Mouse (Mus musculus) C2C12 (cell line): ENCODE measurements at regions not wholly inside any gene's neighbourhood (a gene's known extent, or its start where the extent isn't known, plus 50 kb on each side); places are given as distances from the start of the nearest gene placed in this dataset.

ENCODE experiments used
- H3K27me3 ChIP-seq: one replicate; pipeline ENCODE4 v1.6.1; 2011; ENCODE audit not compliant: control insufficient read depth, insufficient read depth, insufficient read length
- H3K36me3 ChIP-seq: one replicate; pipeline ENCODE4 v1.6.1; 2011; ENCODE audit not compliant: control insufficient read depth, insufficient read depth
- H3K4me3 ChIP-seq: one replicate; pipeline ENCODE4 v1.5.1; 2011; ENCODE audit warnings: mild to moderate bottlenecking, control low read depth; ENCODE audit not compliant: poor library complexity, insufficient read depth, severe bottlenecking
- H3K79me2 ChIP-seq: one replicate; pipeline ENCODE4 v1.6.1; 2011; ENCODE audit not compliant: control insufficient read depth, insufficient read depth
- H3K79me3 ChIP-seq: one replicate; pipeline ENCODE4 v1.6.1; 2011; ENCODE audit warnings: low read depth, control low read depth
- H3ac ChIP-seq: one replicate; pipeline ENCODE3; 2011; ENCODE audit warnings: low read depth; ENCODE audit not compliant: control insufficient read depth, insufficient read length
- CEBPB ChIP-seq: IDR thresholded peaks from one replicate; pipeline ENCODE4 v1.6.1; 2011; ENCODE audit warnings: low read depth, mild to moderate bottlenecking, control low read depth, moderate library complexity
- CTCF ChIP-seq: IDR thresholded peaks from one replicate; pipeline ENCODE4 v1.5.1; 2011; ENCODE audit not compliant: control insufficient read depth, insufficient read depth, insufficient read length
- FOSL1 ChIP-seq: IDR thresholded peaks from one replicate; pipeline ENCODE4 v1.8.0; 2011; ENCODE audit warnings: mild to moderate bottlenecking, low read length; ENCODE audit not compliant: poor library complexity, insufficient read depth, severe bottlenecking
- MAX ChIP-seq: IDR thresholded peaks from one replicate; pipeline ENCODE4 v1.6.1; 2011; ENCODE audit warnings: mild to moderate bottlenecking, control low read depth
- MYOD1 ChIP-seq: IDR thresholded peaks from one replicate; pipeline ENCODE4 v1.6.1; 2011; ENCODE audit warnings: low read depth; ENCODE audit not compliant: control insufficient read depth, insufficient read length
- MYOG ChIP-seq: IDR thresholded peaks from one replicate; pipeline ENCODE4 v1.6.1; 2011; ENCODE audit not compliant: control insufficient read depth, insufficient read length; ENCODE audit errors: extremely low read depth
- USF1 ChIP-seq: IDR thresholded peaks from one replicate; pipeline ENCODE4 v1.6.1; 2011; ENCODE audit warnings: low read depth, mild to moderate bottlenecking, control low read depth, moderate library complexity

DNA sequence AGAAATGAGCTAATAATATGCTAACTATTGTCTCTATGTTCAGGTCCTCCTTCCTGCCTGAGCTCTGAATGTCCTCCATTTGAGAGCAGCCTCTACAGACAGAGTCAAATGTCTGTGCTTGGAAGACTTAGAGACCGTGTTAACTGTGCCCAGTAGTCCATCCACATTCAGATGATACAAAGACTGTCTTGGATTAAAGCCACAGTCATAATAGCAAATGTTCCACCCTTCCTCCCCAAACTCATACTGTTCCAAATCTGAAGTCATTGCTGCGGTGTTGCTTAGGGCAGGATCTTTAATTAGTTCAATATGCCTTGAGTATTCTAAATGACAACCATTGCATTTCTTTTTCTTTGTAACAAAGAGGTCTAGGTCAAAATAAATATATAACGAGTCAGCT, 923.2 kb upstream of the Gm7489 start:
- TF ChIP-seq MYOD1, result no peak
- TF ChIP-seq CTCF, result no peak
- no peak for TF ChIP-seq USF1
- no peak for TF ChIP-seq MAX
- TF ChIP-seq MYOG, result no peak
- TF ChIP-seq FOSL1, result no peak
- TF ChIP-seq CEBPB, result no peak
- no peak overlapping the region for H3K4me3 ChIP-seq
- no peaks in the 10 kb centered on the region for H3K79me2 ChIP-seq
- no peaks in the 10 kb centered on the region for H3K79me3 ChIP-seq
- H3ac ChIP-seq, result no peak overlapping the region
- no peaks in the 10 kb centered on the region for H3K27me3 ChIP-seq
- no peaks in the 10 kb centered on the region for H3K36me3 ChIP-seq

DNA sequence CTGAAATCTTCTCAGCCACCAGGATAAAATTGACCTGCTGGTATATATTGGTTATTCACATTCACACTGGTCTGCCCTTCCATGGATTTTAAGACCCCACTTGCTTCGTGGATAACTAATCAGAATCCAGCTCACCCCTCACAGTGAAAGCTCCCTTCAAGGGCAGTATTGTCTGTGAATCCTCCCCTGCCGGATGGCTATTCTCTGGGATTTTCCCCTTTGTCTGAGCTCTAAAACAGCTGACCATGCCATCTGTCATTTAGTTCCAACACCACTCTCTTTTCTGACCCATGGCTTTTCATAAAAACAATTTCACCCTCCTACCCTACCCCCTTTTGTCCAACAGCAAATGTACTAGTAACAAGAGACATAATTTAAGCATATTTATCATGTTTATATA, 920.8 kb upstream of the Gm7489 start:
- Histone ChIP-seq H3K79me2 (no peaks in the 10 kb centered on the region), H3K79me3 (no peaks in the 10 kb centered on the region), H3K4me3 (no peak overlapping the region), H3ac (no peak overlapping the region), H3K36me3 (no peaks in the 10 kb centered on the region), H3K27me3 (no peaks in the 10 kb centered on the region)
- TF ChIP-seq FOSL1 (no peak), MYOD1 (no peak), MYOG (no peak), CEBPB (no peak), USF1 (no peak), CTCF (no peak), MAX (no peak)

- H3K36me3 ChIP-seq, result no peaks in the 10 kb centered on the region
- H3K79me3 ChIP-seq, result no peaks in the 10 kb centered on the region
- no peak overlapping the region for H3ac ChIP-seq
- H3K4me3 ChIP-seq, result no peak overlapping the region
- no peaks in the 10 kb centered on the region for H3K79me2 ChIP-seq
- no peak for TF ChIP-seq FOSL1
- TF ChIP-seq MAX, result no peak
- TF ChIP-seq MYOG, result no peak
- H3K27me3 ChIP-seq, result no peaks in the 10 kb centered on the region
Observed at GRCm38 (mm10) chr15:52964403-52964802, 920.3 kb upstream of the Gm7489 start.

DNA sequence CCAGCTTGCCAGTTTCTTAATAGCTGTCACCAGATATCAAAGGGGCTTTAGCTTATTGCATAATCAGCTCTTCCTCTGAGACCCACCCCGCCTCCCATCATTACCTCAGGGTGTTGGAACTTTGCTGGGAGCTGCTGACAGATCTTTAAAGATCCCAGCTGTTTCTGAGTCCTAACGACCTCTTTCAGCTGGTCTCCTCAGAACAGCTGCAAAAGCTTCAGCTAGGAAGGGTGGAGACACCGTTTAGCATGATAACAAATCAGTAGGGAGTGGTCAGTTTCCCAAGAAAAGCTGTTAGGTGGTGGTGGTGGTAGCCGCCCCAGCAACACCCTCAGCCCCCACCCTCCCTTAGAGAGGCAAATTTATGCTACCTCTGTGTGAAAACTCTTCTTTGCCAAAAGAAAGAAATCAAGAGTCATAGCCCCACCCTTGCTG, 916.9 kb upstream of the Gm7489 start:
- TF ChIP-seq CEBPB (peak; percentile 79), MYOD1 (peak; percentile 96), FOSL1 (no peak), MAX (no peak)
- no peaks in the 10 kb centered on the region for H3K79me2 ChIP-seq

GRCm38 (mm10) chr15:52982821-52983220, 901.9 kb upstream of the Gm7489 start:
- no peak for TF ChIP-seq MAX
- no peak for TF ChIP-seq CTCF
- no peak for TF ChIP-seq FOSL1
- TF ChIP-seq MYOD1, result no peak
- no peak for TF ChIP-seq USF1
- Histone ChIP-seq H3K79me3 (no peaks in the 10 kb centered on the region), H3K4me3 (no peak overlapping the region), H3K36me3 (no peaks in the 10 kb centered on the region), H3K27me3 (no peaks in the 10 kb centered on the region), H3ac (no peak overlapping the region), H3K79me2 (no peaks in the 10 kb centered on the region)

More for the DNA sequence above, 916.9 kb upstream of the Gm7489 start:
- no peak overlapping the region for H3ac ChIP-seq
- no peaks in the 10 kb centered on the region for H3K36me3 ChIP-seq
- H3K79me3 ChIP-seq, result no peaks in the 10 kb centered on the region
- H3K4me3 ChIP-seq, result no peak overlapping the region
- no peaks in the 10 kb centered on the region for H3K27me3 ChIP-seq

GRCm38 (mm10) chr15:52990580-52990979, 894.1 kb upstream of the Gm7489 start:
- Histone ChIP-seq H3K36me3 (no peaks in the 10 kb centered on the region), H3K27me3 (no peaks in the 10 kb centered on the region)
- no peak for TF ChIP-seq MYOD1
- no peak for TF ChIP-seq CEBPB
- no peak for TF ChIP-seq FOSL1

DNA sequence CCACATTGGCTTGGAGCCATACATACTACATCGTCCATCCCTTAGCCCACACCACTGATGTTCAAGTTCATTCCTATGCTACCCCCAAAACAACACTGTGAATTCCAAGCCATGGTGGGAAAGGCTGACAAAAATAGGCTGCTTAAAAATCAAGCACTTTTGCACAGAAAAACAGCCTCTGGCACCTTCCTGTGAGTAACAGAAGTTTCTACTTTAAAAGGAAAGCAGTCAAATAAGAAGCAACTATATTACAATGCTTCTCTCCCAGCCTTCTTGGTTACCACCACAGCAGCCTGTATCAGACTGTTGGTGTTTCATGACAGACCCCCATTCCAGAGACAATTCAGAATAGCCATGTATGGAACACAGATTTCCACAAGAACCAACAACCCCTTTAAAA, 890.4 kb upstream of the Gm7489 start:
- H3K36me3 ChIP-seq, result no peaks in the 10 kb centered on the region
- H3ac ChIP-seq, result no peak overlapping the region
- no peaks in the 10 kb centered on the region for H3K27me3 ChIP-seq
- H3K4me3 ChIP-seq, result no peak overlapping the region
- no peaks in the 10 kb centered on the region for H3K79me2 ChIP-seq
- no peak for TF ChIP-seq MYOG
- no peak for TF ChIP-seq MYOD1
- no peak for TF ChIP-seq FOSL1
- no peak for TF ChIP-seq CTCF
- TF ChIP-seq CEBPB, result no peak
- H3K79me3 ChIP-seq, result no peaks in the 10 kb centered on the region

More at GRCm38 (mm10) chr15:52990580-52990979, 894.1 kb upstream of the Gm7489 start:
- Histone ChIP-seq H3K79me2 (no peaks in the 10 kb centered on the region), H3K4me3 (no peak overlapping the region), H3K79me3 (no peaks in the 10 kb centered on the region), H3ac (no peak overlapping the region)
